Comparison of ENCODE assay signal across 10 mouse cellular contexts in genomic region chr1:172515396-172515795, GRCm38 (mm10). TPM values are rescaled to one million over a fixed set of nuclear protein-coding genes. Genes with fewer than 3 reads are reported as not detected.
DNase-seq lines count a peak whose midpoint lies in the region; ATAC-seq and TF ChIP-seq lines count a peak whose summit lies in the region.
"Had no signal": no experiment of that assay in that cellular context is flagged by ENCODE, and none has a peak within 500 bp of the region (broad histone marks: within the 10 kb centered on the region; RNA-seq: fewer than 3 reads in every experiment).

No protein-coding gene starts in this region.

- WGBS in kidney, adult 2 months = 38% methylated on average over 1 of the region's 1 CpGs
- 68% methylated on average over 1 of the region's 1 CpGs for WGBS in kidney, embryonic 14.5 days
- 32% methylated on average over 1 of the region's 1 CpGs for WGBS in intestine, postnatal 0 days
- 15% methylated on average over 1 of the region's 1 CpGs for WGBS in liver, embryonic 16.5 days (ENCODE audit: insufficient replicate concordance)

- peak overlapping the region; percentile 78 for H3K27ac ChIP-seq in kidney, adult 2 months (ENCODE audit: insufficient read depth, low read depth, low read length)
- no peak overlapping the region for H3K27ac ChIP-seq in kidney, embryonic 14.5 days (ENCODE audit: low read depth, low read length)
- H3K27ac ChIP-seq in intestine, postnatal 0 days (ENCODE audit: low read depth, low read length) = peak overlapping the region; percentile 80
- H3K27ac ChIP-seq in liver, embryonic 16.5 days (ENCODE audit: low read length) = peak overlapping the region; percentile 31
- H3K27ac ChIP-seq: left cerebral cortex, adult 2 months had no signal

- H3K4me2 ChIP-seq in kidney, embryonic 14.5 days (replicated peaks; ENCODE audit: low read depth, low read length) = no peak overlapping the region
- H3K4me2 ChIP-seq in intestine, postnatal 0 days (replicated peaks; ENCODE audit: low read depth) = no peak overlapping the region
- H3K4me2 ChIP-seq in liver, embryonic 16.5 days (ENCODE audit: low read depth, low read length) = no peak overlapping the region

- H3K9me3 ChIP-seq in kidney, embryonic 14.5 days (ENCODE audit: control insufficient read depth, low read length) = peaks cover 7% of the 10 kb centered on the region; the same call in 1 of the 2 replicates
- no peaks in the 10 kb centered on the region for H3K9me3 ChIP-seq in intestine, postnatal 0 days (ENCODE audit: control insufficient read depth)
- H3K9me3 ChIP-seq in liver, embryonic 16.5 days (replicated peaks; ENCODE audit: control insufficient read depth, low read length) = no peaks in the 10 kb centered on the region

- no peak for TF ChIP-seq CTCF in kidney, adult 2 months (conservative IDR thresholded peaks at IDR 0.05; ENCODE audit: insufficient read depth, insufficient read length, low read depth, low read length)
- TF ChIP-seq CTCF in intestine, postnatal 0 days (IDR thresholded peaks at IDR 0.05; ENCODE audit: low read depth) = no peak

- no peak for ATAC-seq in kidney, embryonic 14.5 days (ENCODE audit: low FRiP score, low TSS enrichment)
- peak; percentile 83 for ATAC-seq in intestine, postnatal 0 days
- no peak for ATAC-seq in liver, embryonic 16.5 days (ENCODE audit: low read depth)
- ATAC-seq: hindbrain, embryonic 16.5 days had no signal

- peaks cover 12% of the 10 kb centered on the region for H3K4me1 ChIP-seq in kidney, adult 2 months (ENCODE audit: control insufficient read depth, insufficient read depth, low read length)
- H3K4me1 ChIP-seq in kidney, embryonic 14.5 days (ENCODE audit: control insufficient read depth, insufficient read depth, low read length) = peaks cover 13% of the 10 kb centered on the region; the same call in 1 of the 2 replicates
- peaks cover 8% of the 10 kb centered on the region for H3K4me1 ChIP-seq in intestine, postnatal 0 days (replicated peaks; ENCODE audit: control insufficient read depth, insufficient read depth, low read length)
- H3K4me1 ChIP-seq in liver, embryonic 16.5 days (ENCODE audit: control insufficient read depth, low read depth, low read length) = peaks cover 6% of the 10 kb centered on the region

- H3K36me3 ChIP-seq in kidney, adult 2 months (ENCODE audit: control insufficient read depth, insufficient read depth, low read length) = no peaks in the 10 kb centered on the region
- no peaks in the 10 kb centered on the region for H3K36me3 ChIP-seq in kidney, embryonic 14.5 days (ENCODE audit: control insufficient read depth, insufficient read depth, low read length)
- H3K36me3 ChIP-seq in intestine, postnatal 0 days (ENCODE audit: control insufficient read depth, insufficient read depth) = no peaks in the 10 kb centered on the region
- H3K36me3 ChIP-seq in liver, embryonic 16.5 days (ENCODE audit: control insufficient read depth, insufficient read depth) = no peaks in the 10 kb centered on the region

- no peaks in the 10 kb centered on the region for H3K27me3 ChIP-seq in kidney, adult 2 months (replicated peaks; ENCODE audit: control insufficient read depth, insufficient read depth, low read length)
- H3K27me3 ChIP-seq in kidney, embryonic 14.5 days (ENCODE audit: control insufficient read depth, insufficient read depth, low read length) = no peaks in the 10 kb centered on the region
- no peaks in the 10 kb centered on the region for H3K27me3 ChIP-seq in intestine, postnatal 0 days (replicated peaks; ENCODE audit: control insufficient read depth, insufficient read depth, low read length)
- H3K27me3 ChIP-seq in liver, embryonic 16.5 days (ENCODE audit: control insufficient read depth, insufficient read depth, low read depth, low read length) = no peaks in the 10 kb centered on the region

- no peak overlapping the region for H3K9ac ChIP-seq in kidney, embryonic 14.5 days (ENCODE audit: low read depth, low read length)
- H3K9ac ChIP-seq in intestine, postnatal 0 days (ENCODE audit: low read depth, low read length) = no peak overlapping the region
- H3K9ac ChIP-seq in liver, embryonic 16.5 days (ENCODE audit: low read depth, low read length) = no peak overlapping the region

- H3K4me3 ChIP-seq in kidney, adult 2 months (ENCODE audit: insufficient read depth, low read depth, low read length) = no peak overlapping the region
- H3K4me3 ChIP-seq in kidney, embryonic 14.5 days (ENCODE audit: low read length) = no peak overlapping the region
- no peak overlapping the region for H3K4me3 ChIP-seq in intestine, postnatal 0 days (ENCODE audit: low read depth, low read length)
- no peak overlapping the region for H3K4me3 ChIP-seq in liver, embryonic 16.5 days (ENCODE audit: low read depth, low read length)
- H3K4me3 ChIP-seq: left cerebral cortex, adult 2 months had no signal

- TF ChIP-seq POLR2A in kidney, adult 2 months (IDR thresholded peaks at IDR 0.05; ENCODE audit: low read depth, low read length) = no peak

- peak; percentile 74 for DNase-seq in kidney, adult 2 months
- DNase-seq in R1 (ENCODE audit: low read depth, low spot score) = peak; percentile 61
- DNase-seq in urinary bladder, adult 2 months (ENCODE audit: low spot score) = no peak
- no peak for DNase-seq in urinary bladder, postnatal 14 days (ENCODE audit: low spot score)
- no peak for DNase-seq in frontal cortex, postnatal 25 days (ENCODE audit: low spot score in 2 of 2)

RNA-seq across cellular contexts. Expression of gene Cfap45, which starts 5.2 kb away (rescaled TPM):
- 0.33 and 0.79 TPM in 2 replicates for polyA plus RNA-seq in kidney, adult 2 months (2012; rRNA removed)
- polyA plus RNA-seq in kidney, embryonic 14.5 days (2014; fragmentation: Nextera tagmentation; extraction: Ambion mirVana) = 1.0 and 1.2 TPM in 2 replicates
- polyA plus RNA-seq in intestine, postnatal 0 days (2015; fragmentation: Nextera tagmentation; extraction: Ambion mirVana) = 0.77 and 1.3 TPM in 2 replicates
- 0.21 and 0.40 TPM in 2 replicates for polyA plus RNA-seq in liver, embryonic 16.5 days (2015; fragmentation: Nextera tagmentation; extraction: Ambion mirVana)
- polyA plus RNA-seq in urinary bladder, adult 2 months (2012; rRNA removed) = 0.66 and 1.2 TPM in 2 replicates

RNA-seq across cellular contexts. Expression of gene Tagln2, which starts 15.5 kb away (rescaled TPM):
- polyA plus RNA-seq in kidney, adult 2 months (2012; rRNA removed) = 202 and 286 TPM in 2 replicates
- 81.0 and 139 TPM in 2 replicates for polyA plus RNA-seq in kidney, embryonic 14.5 days (2014; fragmentation: Nextera tagmentation; extraction: Ambion mirVana)
- polyA plus RNA-seq in intestine, postnatal 0 days (2015; fragmentation: Nextera tagmentation; extraction: Ambion mirVana) = 339 and 374 TPM in 2 replicates
- polyA plus RNA-seq in liver, embryonic 16.5 days (2015; fragmentation: Nextera tagmentation; extraction: Ambion mirVana) = 112 and 113 TPM in 2 replicates
- polyA plus RNA-seq in urinary bladder, adult 2 months (2012; rRNA removed) = 139 and 175 TPM in 2 replicates

RNA-seq across cellular contexts. Expression of gene Igsf9, which starts 33.8 kb away (rescaled TPM):
- 15.4 and 20.7 TPM in 2 replicates for polyA plus RNA-seq in kidney, adult 2 months (2012; rRNA removed)
- 37.8 and 41.8 TPM in 2 replicates for polyA plus RNA-seq in kidney, embryonic 14.5 days (2014; fragmentation: Nextera tagmentation; extraction: Ambion mirVana)
- polyA plus RNA-seq in intestine, postnatal 0 days (2015; fragmentation: Nextera tagmentation; extraction: Ambion mirVana) = 73.4 and 93.7 TPM in 2 replicates
- polyA plus RNA-seq in liver, embryonic 16.5 days (2015; fragmentation: Nextera tagmentation; extraction: Ambion mirVana) = 0.81 and 2.5 TPM in 2 replicates
- polyA plus RNA-seq in urinary bladder, adult 2 months (2012; rRNA removed) = 12.5 and 14.1 TPM in 2 replicates

RNA-seq across cellular contexts. Expression of gene Slamf9, which starts 40.2 kb away (rescaled TPM):
- polyA plus RNA-seq in kidney, adult 2 months (2012; rRNA removed) = 19.2 and 20.2 TPM in 2 replicates
- 0.74 and 0.97 TPM in 2 replicates for polyA plus RNA-seq in kidney, embryonic 14.5 days (2014; fragmentation: Nextera tagmentation; extraction: Ambion mirVana)
- 1.8 and 2.1 TPM in 2 replicates for polyA plus RNA-seq in intestine, postnatal 0 days (2015; fragmentation: Nextera tagmentation; extraction: Ambion mirVana)
- 1.0 and 1.1 TPM in 2 replicates for polyA plus RNA-seq in liver, embryonic 16.5 days (2015; fragmentation: Nextera tagmentation; extraction: Ambion mirVana)
- polyA plus RNA-seq in urinary bladder, adult 2 months (2012; rRNA removed) = 5.1 and 6.9 TPM in 2 replicates

RNA-seq across cellular contexts. Expression of gene Vsig8, which starts 40.3 kb away (rescaled TPM):
- 0.38 and 0.41 TPM in 2 replicates for polyA plus RNA-seq in kidney, adult 2 months (2012; rRNA removed)
- polyA plus RNA-seq in kidney, embryonic 14.5 days (2014; fragmentation: Nextera tagmentation; extraction: Ambion mirVana) = 0.19 and 0.54 TPM in 2 replicates
- 0.44 and 0.53 TPM in 2 replicates for polyA plus RNA-seq in intestine, postnatal 0 days (2015; fragmentation: Nextera tagmentation; extraction: Ambion mirVana)
- 0.05 TPM in 1 of 2 replicates, not detected in the other for polyA plus RNA-seq in liver, embryonic 16.5 days (2015; fragmentation: Nextera tagmentation; extraction: Ambion mirVana)
- polyA plus RNA-seq in urinary bladder, adult 2 months (2012; rRNA removed) = 0.40 and 0.50 TPM in 2 replicates

Comparison
In these comparisons a context has a peak if more than half of its experiments do, and no peak if none do; other contexts are left out.
1. DNase-seq: peak in kidney, adult 2 months (single experiment) and R1 (single experiment); none in urinary bladder, adult 2 months (single experiment), urinary bladder, postnatal 14 days (single experiment) and frontal cortex, postnatal 25 days (0 of 2).